Mouse (Mus musculus): ENCODE measurements around the gene Bcl2l11. TPM values are rescaled to one million over a fixed set of nuclear protein-coding genes. Genes with fewer than 3 reads are reported as not detected.

Gene Bcl2l11
- polyA plus RNA-seq, 1 experiment from 2014 or later, result 6.6 TPM

DNA sequence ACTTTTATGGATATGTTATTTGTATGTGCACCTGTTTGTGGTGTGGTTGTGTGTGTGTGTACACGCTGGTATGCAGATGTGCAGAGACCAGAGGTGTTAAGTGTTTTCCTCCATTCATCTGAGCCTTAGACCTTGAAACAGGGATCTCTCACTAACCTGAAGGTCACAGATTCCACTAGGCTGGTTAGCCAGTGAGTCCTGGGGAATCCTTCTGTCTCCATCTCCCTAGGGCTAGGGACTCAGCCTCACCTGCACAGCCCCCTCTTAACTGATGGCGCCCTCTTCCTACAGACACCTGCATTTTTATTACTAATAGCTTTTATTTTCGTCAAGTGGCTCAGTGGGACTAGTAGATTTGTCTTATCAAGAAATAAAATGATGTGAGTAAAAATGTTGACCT is 14.3 kb downstream of the Bcl2l11 start:
- Histone ChIP-seq H3K27ac (ENCODE audit: low read depth, low read length) (no peak overlapping the region), H3K9me3 (replicated peaks; ENCODE audit: control insufficient read depth, low read length) (no peaks in the 10 kb centered on the region), H3K9ac (ENCODE audit: low read length) (no peak overlapping the region), H3K36me3 (ENCODE audit: control insufficient read depth, insufficient read depth, low read length) (0 out of 2 replicates have a peak, but pooled peaks cover under 1% of the 10 kb centered on the region), H3K4me1 (ENCODE audit: control insufficient read depth, insufficient read depth, low read length) (peaks cover 16% of the 10 kb centered on the region), H3K27me3 (replicated peaks; ENCODE audit: control insufficient read depth, insufficient read depth, low read length) (no peaks in the 10 kb centered on the region), H3K4me3 (ENCODE audit: low read depth, low read length) (no peak overlapping the region), H3K4me2 (ENCODE audit: low read length) (no peak overlapping the region; the same call in 1 of the 2 replicates)
- ATAC-seq, result no peak
- no peak for DNase-seq (ENCODE audit: low spot score)
- 90% methylated on average over 3 of the region's 3 CpGs for WGBS

DNA sequence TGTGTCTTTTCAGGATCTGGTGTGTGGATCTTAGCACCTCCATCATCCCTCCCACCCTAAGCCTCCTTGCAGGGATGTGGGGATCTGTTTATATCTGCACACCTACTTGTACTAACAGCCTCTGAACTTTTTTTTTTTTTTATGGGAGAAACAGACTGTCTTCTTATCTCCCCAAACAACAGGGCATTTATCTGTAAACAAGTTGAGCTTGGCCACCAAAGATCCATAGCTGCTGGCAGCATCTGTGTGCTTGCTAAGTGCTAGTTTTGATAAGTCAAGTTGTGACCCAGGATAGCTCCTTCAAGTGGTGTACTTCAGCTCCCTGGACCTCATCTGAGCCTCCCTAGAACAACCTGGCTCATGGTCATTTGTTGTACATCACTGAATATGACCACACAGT is 18.2 kb downstream of the Bcl2l11 start:
- Histone ChIP-seq H3K9ac (ENCODE audit: low read length) (no peak overlapping the region), H3K4me2 (ENCODE audit: low read length) (no peak overlapping the region), H3K9me3 (replicated peaks; ENCODE audit: control insufficient read depth, low read length) (no peaks in the 10 kb centered on the region), H3K27me3 (replicated peaks; ENCODE audit: control insufficient read depth, insufficient read depth, low read length) (no peaks in the 10 kb centered on the region), H3K4me3 (ENCODE audit: low read depth, low read length) (no peak overlapping the region), H3K27ac (ENCODE audit: low read depth, low read length) (no peak overlapping the region), H3K4me1 (ENCODE audit: control insufficient read depth, insufficient read depth, low read length) (peaks cover 8% of the 10 kb centered on the region), H3K36me3 (ENCODE audit: control insufficient read depth, insufficient read depth, low read length) (peaks cover 9% of the 10 kb centered on the region; the same call in 1 of the 2 replicates)
- no peak for ATAC-seq
- DNase-seq (ENCODE audit: low spot score), result no peak

GRCm38 (mm10) chr2:128145433-128145832 is 19.6 kb downstream of the Bcl2l11 start:
- Histone ChIP-seq H3K4me3 (ENCODE audit: low read depth, low read length) (no peak overlapping the region), H3K4me1 (ENCODE audit: control insufficient read depth, insufficient read depth, low read length) (no peaks in the 10 kb centered on the region), H3K9me3 (replicated peaks; ENCODE audit: control insufficient read depth, low read length) (no peaks in the 10 kb centered on the region), H3K9ac (ENCODE audit: low read length) (no peak overlapping the region), H3K36me3 (ENCODE audit: control insufficient read depth, insufficient read depth, low read length) (peaks cover 9% of the 10 kb centered on the region; the same call in 1 of the 2 replicates), H3K27ac (ENCODE audit: low read depth, low read length) (no peak overlapping the region), H3K27me3 (replicated peaks; ENCODE audit: control insufficient read depth, insufficient read depth, low read length) (no peaks in the 10 kb centered on the region), H3K4me2 (ENCODE audit: low read length) (no peak overlapping the region)
- ATAC-seq (no peak), DNase-seq (ENCODE audit: low spot score) (no peak)
- 90% methylated on average over 3 of the region's 3 CpGs for WGBS

GRCm38 (mm10) chr2:128149596-128149995 is 23.8 kb downstream of the Bcl2l11 start:
- Histone ChIP-seq H3K9me3 (replicated peaks; ENCODE audit: control insufficient read depth, low read length) (no peaks in the 10 kb centered on the region), H3K36me3 (ENCODE audit: control insufficient read depth, insufficient read depth, low read length) (peaks cover 9% of the 10 kb centered on the region; the same call in 1 of the 2 replicates), H3K27ac (ENCODE audit: low read depth, low read length) (no peak overlapping the region), H3K27me3 (replicated peaks; ENCODE audit: control insufficient read depth, insufficient read depth, low read length) (no peaks in the 10 kb centered on the region), H3K4me3 (ENCODE audit: low read depth, low read length) (no peak overlapping the region), H3K9ac (ENCODE audit: low read length) (no peak overlapping the region), H3K4me2 (ENCODE audit: low read length) (no peak overlapping the region), H3K4me1 (ENCODE audit: control insufficient read depth, insufficient read depth, low read length) (peaks cover 3% of the 10 kb centered on the region; the same call in 1 of the 2 replicates)
- DNase-seq (ENCODE audit: low spot score) (no peak), ATAC-seq (no peak)
- WGBS, result 88% methylated on average over 5 of the region's 5 CpGs

GRCm38 (mm10) chr2:128152211-128152610 is 26.4 kb downstream of the Bcl2l11 start:
- Histone ChIP-seq H3K36me3 (ENCODE audit: control insufficient read depth, insufficient read depth, low read length) (peaks cover 7% of the 10 kb centered on the region; the same call in 1 of the 2 replicates), H3K4me1 (ENCODE audit: control insufficient read depth, insufficient read depth, low read length) (peaks cover 10% of the 10 kb centered on the region), H3K9ac (ENCODE audit: low read length) (no peak overlapping the region), H3K27ac (ENCODE audit: low read depth, low read length) (no peak overlapping the region), H3K9me3 (replicated peaks; ENCODE audit: control insufficient read depth, low read length) (no peaks in the 10 kb centered on the region), H3K27me3 (replicated peaks; ENCODE audit: control insufficient read depth, insufficient read depth, low read length) (no peaks in the 10 kb centered on the region), H3K4me2 (ENCODE audit: low read length) (no peak overlapping the region), H3K4me3 (ENCODE audit: low read depth, low read length) (no peak overlapping the region)
- ATAC-seq (no peak), DNase-seq (ENCODE audit: low spot score) (no peak)
- WGBS, result 82% methylated on average over 9 of the region's 9 CpGs

- Histone ChIP-seq H3K27me3 (replicated peaks; ENCODE audit: control insufficient read depth, insufficient read depth, low read length) (no peaks in the 10 kb centered on the region), H3K4me2 (ENCODE audit: low read length) (no peak overlapping the region), H3K9ac (ENCODE audit: low read length) (no peak overlapping the region), H3K4me3 (ENCODE audit: low read depth, low read length) (no peak overlapping the region), H3K27ac (ENCODE audit: low read depth, low read length) (no peak overlapping the region), H3K9me3 (replicated peaks; ENCODE audit: control insufficient read depth, low read length) (no peaks in the 10 kb centered on the region), H3K36me3 (ENCODE audit: control insufficient read depth, insufficient read depth, low read length) (no peaks in the 10 kb centered on the region), H3K4me1 (ENCODE audit: control insufficient read depth, insufficient read depth, low read length) (peaks cover 10% of the 10 kb centered on the region)
- DNase-seq (ENCODE audit: low spot score) (no peak), ATAC-seq (0 out of 2 replicates have a peak, but pooled peaks have one; percentile 10)
- WGBS, result 84% methylated on average over 16 of the region's 16 CpGs
Measured at GRCm38 (mm10) chr2:128152845-128153550, 27.2 kb downstream of the Bcl2l11 start.

DNA sequence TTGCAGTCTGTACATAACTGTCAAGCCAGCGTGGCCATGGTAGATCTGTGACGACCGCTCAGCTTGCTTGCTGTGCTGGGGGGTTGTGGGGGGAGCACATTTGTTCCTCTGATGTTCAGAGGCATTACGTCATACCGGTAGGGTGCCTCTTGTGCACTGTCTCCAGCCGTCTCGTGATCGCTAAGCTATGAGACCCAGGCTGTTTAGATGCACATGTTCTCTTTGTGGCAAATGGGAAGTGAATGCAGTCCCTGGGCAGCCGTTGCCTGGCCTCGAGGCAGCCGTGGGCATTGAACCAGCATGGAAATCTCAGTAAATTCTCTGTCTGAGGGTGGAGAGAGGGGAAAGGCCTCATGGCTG is 27.7 kb downstream of the Bcl2l11 start:
- DNase-seq (ENCODE audit: low spot score), result peak; percentile 47

DNA sequence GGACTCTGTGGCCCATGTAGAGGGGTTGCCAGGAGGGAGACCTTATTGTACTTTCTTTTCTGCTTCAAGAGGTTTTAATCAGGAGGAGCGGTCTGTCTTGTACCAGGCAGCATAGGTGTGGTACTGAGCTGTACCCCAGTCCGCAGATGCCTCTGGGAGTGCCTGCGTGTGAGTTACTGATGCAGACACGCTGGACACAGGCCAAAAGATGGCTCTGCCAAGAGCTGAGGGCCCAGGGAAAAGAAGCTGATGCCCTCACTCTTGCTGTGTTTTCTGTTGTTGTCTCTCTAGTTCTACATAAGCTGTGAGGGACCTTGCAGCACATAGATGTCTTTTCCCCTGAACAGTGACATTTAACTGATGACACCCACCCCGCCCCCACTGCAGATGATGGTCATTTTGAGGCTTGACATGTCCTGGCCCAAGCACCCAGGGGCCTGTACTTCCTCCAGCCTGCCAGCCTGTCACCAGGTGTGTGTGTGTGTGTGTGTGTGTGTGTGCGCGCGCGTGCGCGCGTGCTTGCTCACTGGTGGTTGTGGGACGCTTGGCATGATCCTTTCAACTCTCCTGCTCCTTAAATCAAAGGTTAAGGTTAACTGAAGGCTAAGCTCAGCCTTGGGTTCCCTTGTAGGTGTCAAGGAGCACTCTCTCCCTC is 29.7 kb downstream of the Bcl2l11 start:
- Histone ChIP-seq H3K27ac (ENCODE audit: low read depth, low read length) (no peak overlapping the region), H3K4me2 (ENCODE audit: low read length) (no peak overlapping the region), H3K9me3 (replicated peaks; ENCODE audit: control insufficient read depth, low read length) (no peaks in the 10 kb centered on the region), H3K9ac (ENCODE audit: low read length) (no peak overlapping the region), H3K27me3 (replicated peaks; ENCODE audit: control insufficient read depth, insufficient read depth, low read length) (no peaks in the 10 kb centered on the region), H3K4me1 (ENCODE audit: control insufficient read depth, insufficient read depth, low read length) (peaks cover 10% of the 10 kb centered on the region), H3K36me3 (ENCODE audit: control insufficient read depth, insufficient read depth, low read length) (0 out of 2 replicates have a peak, but pooled peaks cover 3% of the 10 kb centered on the region), H3K4me3 (ENCODE audit: low read depth, low read length) (no peak overlapping the region)
- no peak for ATAC-seq
- peak; percentile 44 for DNase-seq (ENCODE audit: low spot score)
- WGBS, result 87% methylated on average over 13 of the region's 13 CpGs

More for the DNA sequence above, 27.7 kb downstream of the Bcl2l11 start:
- H3K9me3 ChIP-seq (replicated peaks; ENCODE audit: control insufficient read depth, low read length), result no peaks in the 10 kb centered on the region
- no peak overlapping the region for H3K4me3 ChIP-seq (ENCODE audit: low read depth, low read length)
- no peak overlapping the region for H3K4me2 ChIP-seq (ENCODE audit: low read length)
- peak; percentile 37; the same call in 1 of the 2 replicates for ATAC-seq
- H3K4me1 ChIP-seq (ENCODE audit: control insufficient read depth, insufficient read depth, low read length), result peaks cover 10% of the 10 kb centered on the region
- no peak overlapping the region for H3K9ac ChIP-seq (ENCODE audit: low read length)
- H3K27ac ChIP-seq (ENCODE audit: low read depth, low read length), result no peak overlapping the region
- H3K27me3 ChIP-seq (replicated peaks; ENCODE audit: control insufficient read depth, insufficient read depth, low read length), result no peaks in the 10 kb centered on the region
- H3K36me3 ChIP-seq (ENCODE audit: control insufficient read depth, insufficient read depth, low read length), result no peaks in the 10 kb centered on the region
- WGBS, result 33% methylated on average over 11 of the region's 11 CpGs

DNA sequence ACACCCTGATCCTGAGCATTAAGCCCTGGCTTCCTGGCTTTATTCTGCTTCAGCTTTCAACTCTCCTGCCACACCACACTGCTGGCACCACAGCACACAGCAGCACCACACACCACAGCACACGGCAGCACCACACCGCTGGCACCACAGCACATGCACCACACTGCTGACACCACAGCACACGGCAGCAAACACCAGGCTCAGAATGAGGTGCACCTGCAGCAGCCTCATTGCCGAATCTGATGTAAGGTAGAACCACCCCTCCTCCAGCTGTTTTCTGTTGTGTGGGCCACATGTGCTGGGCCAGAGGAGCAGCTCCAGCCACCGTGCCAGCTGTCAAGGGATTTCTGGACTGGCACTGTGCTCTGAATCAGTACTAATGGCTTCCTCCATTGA is 30.2 kb downstream of the Bcl2l11 start:
- Histone ChIP-seq H3K4me1 (ENCODE audit: control insufficient read depth, insufficient read depth, low read length) (peaks cover 10% of the 10 kb centered on the region), H3K27ac (ENCODE audit: low read depth, low read length) (no peak overlapping the region), H3K27me3 (replicated peaks; ENCODE audit: control insufficient read depth, insufficient read depth, low read length) (no peaks in the 10 kb centered on the region), H3K9ac (ENCODE audit: low read length) (no peak overlapping the region), H3K4me3 (ENCODE audit: low read depth, low read length) (no peak overlapping the region), H3K4me2 (ENCODE audit: low read length) (no peak overlapping the region), H3K9me3 (replicated peaks; ENCODE audit: control insufficient read depth, low read length) (no peaks in the 10 kb centered on the region), H3K36me3 (ENCODE audit: control insufficient read depth, insufficient read depth, low read length) (0 out of 2 replicates have a peak, but pooled peaks cover 3% of the 10 kb centered on the region)
- 46% methylated on average over 5 of the region's 5 CpGs for WGBS
- DNase-seq (ENCODE audit: low spot score) (peak; percentile 33), ATAC-seq (peak; percentile 38; the same call in 1 of the 2 replicates)

Measured in forebrain, embryonic 14.5 days (tissue).